Comparison of ENCODE assay signal across 10 mouse cellular contexts in genomic region chr16:90044004-90044754, GRCm38 (mm10).
DNase-seq lines count a peak whose midpoint lies in the region; ATAC-seq and TF ChIP-seq lines count a peak whose summit lies in the region.
"Had no signal": no experiment of that assay in that cellular context is flagged by ENCODE, and none has a peak within 500 bp of the region (broad histone marks: within the 10 kb centered on the region; RNA-seq: fewer than 3 reads in every experiment).

No protein-coding gene starts in this region.

- no peak for TF ChIP-seq RAD21 in MEL (IDR thresholded peaks at IDR 0.05; ENCODE audit: low read depth, low read length)

- peak; percentile 93 to 94 for TF ChIP-seq EP300 in MEL (IDR thresholded peaks at IDR 0.05; ENCODE audit: low read depth in 1 of 2, low read length in 2 of 2)

- no peak for TF ChIP-seq CTCF in MEL (IDR thresholded peaks at IDR 0.05 in 2 of 3, conservative IDR thresholded peaks at IDR 0.05 in 1 of 3; ENCODE audit: control insufficient read depth in 1 of 3, insufficient read depth in 1 of 3, low read depth in 2 of 3, low read length in 3 of 3, poor library complexity in 1 of 3, severe bottlenecking in 1 of 3)

- H3K4me3 ChIP-seq in MEL (ENCODE audit: control insufficient read depth in 1 of 2, insufficient read depth in 1 of 2, low read depth in 2 of 2, low read length in 2 of 2), result peak overlapping the region; percentile 41 to 57

- H3K36me3 ChIP-seq in MEL (ENCODE audit: control insufficient read depth in 1 of 2, insufficient read depth in 2 of 2, low read length in 2 of 2), result peaks cover 0 to 53% of the 10 kb centered on the region in 2 experiments; a peak in 2 of 4 replicates

- H3K9me3 ChIP-seq in MEL (replicated peaks; ENCODE audit: insufficient read depth, low read length), result no peaks in the 10 kb centered on the region

- TF ChIP-seq POLR2A in MEL (IDR thresholded peaks at IDR 0.05; ENCODE audit: control insufficient read depth in 1 of 2, insufficient read depth in 1 of 2, low read depth in 1 of 2, low read length in 2 of 2, poor library complexity in 1 of 2), result peak in 1 of 2 experiments; percentile 46; a peak in 1 of 4 replicates

- H3K9ac ChIP-seq in MEL (ENCODE audit: control insufficient read depth, low read depth, low read length, poor library complexity, severe bottlenecking), result peak overlapping the region; percentile 46

- intact Hi-C loops in heart, postnatal 36 days (cut with DNase I), result no loop called here

- H3K27me3 ChIP-seq in MEL (ENCODE audit: control insufficient read depth in 1 of 2, insufficient read depth in 2 of 2, low read length in 2 of 2), result no peaks in the 10 kb centered on the region

- 0 out of 2 replicates have a peak, but pooled peaks cover 2% of the 10 kb centered on the region for H3K79me2 ChIP-seq in MEL (ENCODE audit: control insufficient read depth, insufficient read depth, low read length, poor library complexity)

- ATAC-seq in activated CD4-positive, CD25-positive, alpha-beta regulatory T cell, adult 4 months, result no peak

- peak; percentile 94 for DNase-seq in MEL (ENCODE audit: low read depth, low spot score)
- DNase-seq in c-Kit-positive CD71-positive TER-119-negative erythroid progenitor cells, embryonic 14.5 days (ENCODE audit: low read depth), result peak; percentile 74
- DNase-seq in heart, postnatal 36 days, result peak; percentile 13 to 21
- DNase-seq in natural killer cell, adult 2 months (ENCODE audit: low spot score in 2 of 2), result peak; percentile 8 to 31
- no peak for DNase-seq in cerebellum, adult 9-10 months
- DNase-seq in urinary bladder, postnatal 10 days (ENCODE audit: low spot score), result no peak
- DNase-seq: cerebellum, postnatal 36 days; kidney, postnatal 25 days; lung, adult 2 months had no signal

- peaks cover 30 to 57% of the 10 kb centered on the region in 2 experiments for H3K4me1 ChIP-seq in MEL (ENCODE audit: control insufficient read depth in 1 of 2, insufficient read depth in 2 of 2, low read length in 2 of 2)

- H3K27ac ChIP-seq in MEL (ENCODE audit: control insufficient read depth, low read depth, low read length), result peak overlapping the region; percentile 90

TF ChIP-seq in MEL, 35 proteins besides CTCF, POLR2A, EP300 and RAD21:
- TF ChIP-seq POLR2AphosphoS2 (IDR thresholded peaks at IDR 0.05; ENCODE audit: low read length) (no peak), HCFC1 (IDR thresholded peaks at IDR 0.05; ENCODE audit: low read depth, low read length) (no peak; the same call in 1 of the 2 replicates), ZC3H11A (IDR thresholded peaks at IDR 0.05; ENCODE audit: low read depth, low read length) (no peak), ZKSCAN1 (IDR thresholded peaks at IDR 0.05; ENCODE audit: low read depth, low read length) (no peak), SIN3A (IDR thresholded peaks at IDR 0.05; ENCODE audit: low read length) (peak; percentile 90), RCOR1 (IDR thresholded peaks at IDR 0.05; ENCODE audit: low read depth, low read length) (peak; percentile 66), MEF2A (IDR thresholded peaks at IDR 0.05; ENCODE audit: extremely low read depth, insufficient replicate concordance, low read depth, low read length, poor library complexity, severe bottlenecking) (no peak), MYB (IDR thresholded peaks at IDR 0.05; ENCODE audit: low read depth, low read length) (peak; percentile 92), ELF1 (IDR thresholded peaks at IDR 0.05; ENCODE audit: low read depth, low read length) (peak; percentile 57; the same call in 1 of the 2 replicates), TCF12 (IDR thresholded peaks at IDR 0.05; ENCODE audit: low read depth, low read length) (peak; percentile 94), JUND (IDR thresholded peaks at IDR 0.05; ENCODE audit: low read depth, low read length) (no peak; the same call in 1 of the 2 replicates), USF1 (IDR thresholded peaks at IDR 0.05; ENCODE audit: low read depth, low read length) (peak; percentile 75), USF2 (IDR thresholded peaks at IDR 0.05; ENCODE audit: borderline replicate concordance in 1 of 2, insufficient read depth in 1 of 2, low read depth in 1 of 2, low read length in 2 of 2) (no peak), MAZ (IDR thresholded peaks at IDR 0.05; ENCODE audit: low read depth, low read length) (peak; percentile 55; the same call in 1 of the 2 replicates), BHLHE40 (IDR thresholded peaks at IDR 0.05; ENCODE audit: borderline replicate concordance, low read depth, low read length) (peak; percentile 94), TAL1 (IDR thresholded peaks at IDR 0.05; ENCODE audit: low read length) (peak; percentile 98), ETS1 (IDR thresholded peaks at IDR 0.05; ENCODE audit: low read depth, low read length) (peak; percentile 91), MXI1 (IDR thresholded peaks at IDR 0.05; ENCODE audit: low read depth, low read length) (peak; percentile 88), E2F4 (IDR thresholded peaks at IDR 0.05; ENCODE audit: borderline replicate concordance, low read depth, low read length) (no peak), CHD2 (IDR thresholded peaks at IDR 0.05; ENCODE audit: low read length) (no peak), CHD1 (IDR thresholded peaks at IDR 0.05; ENCODE audit: low read depth, low read length) (no peak), KAT2A (conservative IDR thresholded peaks at IDR 0.05; ENCODE audit: low read depth, low read length) (no peak; the same call in 1 of the 2 replicates), MYC (IDR thresholded peaks at IDR 0.05; ENCODE audit: low read depth, low read length) (peak; percentile 97), TBP (IDR thresholded peaks at IDR 0.05; ENCODE audit: low read depth, low read length) (0 out of 2 replicates have a peak, but pooled peaks have one; percentile 58), SMC3 (IDR thresholded peaks at IDR 0.05; ENCODE audit: low read depth, low read length) (no peak), NELFE (IDR thresholded peaks at IDR 0.05; ENCODE audit: low read depth, low read length) (peak; percentile 36; the same call in 1 of the 2 replicates), MAX (IDR thresholded peaks at IDR 0.05; ENCODE audit: low read length) (peak; percentile 91), ZNF384 (IDR thresholded peaks at IDR 0.05; ENCODE audit: low read depth, low read length) (peak; percentile 88), POLR2AphosphoS5 (IDR thresholded peaks at IDR 0.05; ENCODE audit: borderline replicate concordance, low read depth, low read length) (no peak), GATA1 (IDR thresholded peaks at IDR 0.05; ENCODE audit: low read depth, low read length) (peak; percentile 93), ZMIZ1 (IDR thresholded peaks at IDR 0.05; ENCODE audit: low read depth, low read length) (0 out of 2 replicates have a peak, but pooled peaks have one; percentile 40), MAFK (IDR thresholded peaks at IDR 0.05; ENCODE audit: borderline replicate concordance, low read depth, low read length) (0 out of 2 replicates have a peak, but pooled peaks have one; percentile 55), NRF1 (IDR thresholded peaks at IDR 0.05; ENCODE audit: insufficient read depth, low read depth, low read length, poor library complexity, severe bottlenecking) (no peak), GABPA (IDR thresholded peaks at IDR 0.05; ENCODE audit: low read depth, low read length) (no peak), UBTF (IDR thresholded peaks at IDR 0.05; ENCODE audit: borderline replicate concordance, insufficient read depth, low read depth, low read length) (0 out of 2 replicates have a peak, but pooled peaks have one; percentile 40)

Comparison
In these comparisons a context has a peak if more than half of its experiments do, and no peak if none do; other contexts are left out.
1. DNase-seq: peak in MEL (single experiment), c-Kit-positive CD71-positive TER-119-negative erythroid progenitor cells, embryonic 14.5 days (single experiment), heart, postnatal 36 days (2 of 2) and natural killer cell, adult 2 months (2 of 2); none in cerebellum, adult 9-10 months (single experiment) and urinary bladder, postnatal 10 days (single experiment).